Mouse (Mus musculus): ENCODE data around the gene Ptprr. TPM values are rescaled to one million over a fixed set of nuclear protein-coding genes. Genes with fewer than 3 reads are reported as not detected.

The Ptprr gene
- polyA plus RNA-seq, 1 experiment, result 1.6 TPM

DNA sequence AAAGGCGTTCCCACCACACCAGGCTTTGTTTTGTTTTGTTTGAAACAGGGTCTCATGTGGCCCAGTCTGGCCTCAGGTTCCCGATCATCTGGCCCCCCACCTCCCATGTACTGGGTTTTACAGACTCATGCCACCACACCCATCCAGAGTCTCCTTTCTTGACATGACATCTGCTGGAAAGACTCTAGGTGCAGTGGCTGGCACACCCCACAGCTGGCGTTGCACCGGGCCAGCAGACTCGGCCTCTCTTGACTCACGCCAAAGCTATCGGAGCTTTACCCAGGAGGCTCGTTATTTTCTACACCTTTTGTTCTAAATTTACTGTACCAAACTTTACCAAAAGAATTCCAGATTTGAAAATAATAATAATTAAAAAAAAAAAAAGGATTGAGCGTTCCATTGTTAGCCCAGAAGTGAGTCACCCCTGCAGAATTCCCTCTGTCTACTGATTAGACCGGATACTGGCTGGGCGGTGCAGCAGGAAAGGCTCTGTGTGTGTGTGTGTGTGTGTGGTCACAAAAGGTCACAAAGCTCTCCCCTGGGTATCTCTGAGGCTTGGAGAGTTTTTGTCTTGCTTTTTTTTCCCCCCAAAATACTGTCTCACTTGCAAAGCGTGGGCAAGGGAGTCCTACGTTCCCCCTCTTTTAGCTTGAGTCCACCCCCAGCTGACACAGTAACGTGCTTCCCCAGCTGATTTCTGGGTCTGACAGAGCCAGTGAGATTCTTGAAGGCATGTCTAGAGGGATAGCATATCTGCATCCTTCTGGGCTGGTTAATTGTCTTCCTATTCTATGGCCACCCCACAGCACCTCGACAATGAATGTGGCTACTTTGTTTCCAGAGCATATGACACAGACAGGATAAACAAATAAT, 248.8 kb downstream of the Ptprr start:
- 76% methylated on average over 15 of the region's 15 CpGs for WGBS

DNA sequence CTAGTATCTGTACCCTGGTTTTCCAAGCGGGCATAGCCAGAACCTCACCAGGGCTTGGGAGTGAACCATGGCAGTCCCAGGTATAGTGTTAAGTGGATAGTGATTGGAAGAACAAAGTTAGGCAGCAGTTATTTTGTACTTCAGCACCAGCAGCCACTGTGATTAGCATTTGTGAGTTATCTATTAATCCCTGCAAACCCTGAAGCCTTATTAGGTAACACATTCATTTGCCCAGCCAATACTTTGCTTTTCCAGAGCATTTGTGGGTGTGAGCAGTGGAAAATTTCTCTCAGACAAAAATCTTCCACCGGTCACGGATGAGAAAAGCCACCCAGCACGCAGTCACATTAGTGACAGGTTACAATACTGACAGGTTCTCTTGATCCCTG, 249.4 kb downstream of the Ptprr start:
- Histone ChIP-seq H3K27ac (ENCODE audit: control insufficient read depth, insufficient read depth, low read depth, low read length, poor library complexity) (no peak overlapping the region), H3K4me1 (ENCODE audit: control insufficient read depth, insufficient read depth, low read length) (no peaks in the 10 kb centered on the region), H3K4me3 (replicated peaks; ENCODE audit: control insufficient read depth, low read depth, low read length) (no peak overlapping the region)
- TF ChIP-seq CTCF (IDR thresholded peaks at IDR 0.05; ENCODE audit: control insufficient read depth, insufficient read depth, low read length) (no peak), POLR2A (IDR thresholded peaks at IDR 0.05; ENCODE audit: borderline replicate concordance, control insufficient read depth, low read depth, low read length) (no peak)
- WGBS, result 81% methylated on average over 4 of the region's 4 CpGs

More for the DNA sequence above, 248.8 kb downstream of the Ptprr start:
- Histone ChIP-seq H3K4me1 (ENCODE audit: control insufficient read depth, insufficient read depth, low read length) (no peaks in the 10 kb centered on the region), H3K27ac (ENCODE audit: control insufficient read depth, insufficient read depth, low read depth, low read length, poor library complexity) (no peak overlapping the region), H3K4me3 (replicated peaks; ENCODE audit: control insufficient read depth, low read depth, low read length) (no peak overlapping the region)
- no peak for TF ChIP-seq POLR2A (IDR thresholded peaks at IDR 0.05; ENCODE audit: borderline replicate concordance, control insufficient read depth, low read depth, low read length)
- no peak for TF ChIP-seq CTCF (IDR thresholded peaks at IDR 0.05; ENCODE audit: control insufficient read depth, insufficient read depth, low read length)

DNA sequence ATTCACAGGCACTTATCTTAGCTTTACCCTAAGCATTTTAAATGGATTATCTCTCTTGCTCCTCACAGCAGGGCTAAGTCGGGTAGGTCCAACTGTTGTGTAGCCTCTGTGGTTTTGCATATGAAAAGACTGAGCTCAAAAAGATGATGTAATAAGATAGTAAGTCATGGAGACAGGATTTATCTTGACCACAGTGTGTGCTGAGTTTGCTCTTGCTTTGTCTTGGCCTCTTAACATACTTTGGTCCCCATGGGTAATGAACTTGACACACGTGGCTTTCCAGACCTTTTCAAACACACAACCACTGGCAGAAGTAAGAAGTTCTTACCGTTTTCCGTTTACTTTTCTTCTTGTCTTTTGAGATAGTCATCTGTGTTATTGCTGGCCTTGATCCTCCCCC, 250.3 kb downstream of the Ptprr start:
- 58% methylated on average over 4 of the region's 4 CpGs for WGBS
- TF ChIP-seq CTCF (IDR thresholded peaks at IDR 0.05; ENCODE audit: control insufficient read depth, insufficient read depth, low read length) (no peak), POLR2A (IDR thresholded peaks at IDR 0.05; ENCODE audit: borderline replicate concordance, control insufficient read depth, low read depth, low read length) (no peak)
- Histone ChIP-seq H3K4me1 (ENCODE audit: control insufficient read depth, insufficient read depth, low read length) (no peaks in the 10 kb centered on the region), H3K4me3 (replicated peaks; ENCODE audit: control insufficient read depth, low read depth, low read length) (no peak overlapping the region), H3K27ac (ENCODE audit: control insufficient read depth, insufficient read depth, low read depth, low read length, poor library complexity) (no peak overlapping the region)

DNA sequence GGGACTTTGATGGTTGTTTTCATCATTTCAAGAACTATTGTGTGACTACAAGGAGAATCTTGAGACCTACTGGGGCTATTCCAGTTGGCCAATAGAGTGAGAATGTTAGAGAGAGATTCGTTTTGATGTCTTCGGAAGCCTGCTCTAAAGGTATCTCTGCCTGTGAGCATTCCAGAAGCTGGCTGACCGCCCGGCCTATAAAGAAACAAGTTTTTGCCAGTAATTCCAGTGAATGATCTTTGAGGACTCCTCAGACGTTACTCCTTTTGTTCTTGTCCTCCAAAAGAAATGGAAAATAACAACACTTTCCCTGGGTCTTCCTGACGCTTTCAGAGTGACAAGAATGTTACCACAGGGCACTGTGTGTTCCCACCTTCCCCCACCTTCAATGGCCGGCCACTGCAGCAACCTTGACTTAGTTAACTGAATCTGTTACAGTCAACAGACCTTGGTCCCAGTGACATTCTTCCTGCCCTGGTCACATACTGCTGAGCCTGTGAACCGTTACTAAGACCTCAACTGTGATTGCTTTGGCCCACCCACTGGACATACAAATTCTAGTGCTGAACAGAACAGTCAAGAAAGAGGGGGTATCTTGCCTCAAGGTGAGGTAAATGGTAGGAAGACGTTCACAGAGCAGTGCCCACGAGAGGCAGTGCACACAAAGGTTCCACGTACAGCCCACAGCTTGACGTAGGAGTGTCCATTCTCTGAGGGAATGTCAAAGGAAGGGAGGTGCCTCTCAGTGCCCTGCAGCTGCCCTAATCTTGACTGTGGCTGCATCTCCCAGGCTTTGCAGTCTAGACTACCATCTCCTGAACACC, 252.8 kb downstream of the Ptprr start:
- WGBS, result 80% methylated on average over 12 of the region's 12 CpGs
- Histone ChIP-seq H3K4me3 (replicated peaks; ENCODE audit: control insufficient read depth, low read depth, low read length) (no peak overlapping the region), H3K27ac (ENCODE audit: control insufficient read depth, insufficient read depth, low read depth, low read length, poor library complexity) (no peak overlapping the region), H3K4me1 (ENCODE audit: control insufficient read depth, insufficient read depth, low read length) (no peaks in the 10 kb centered on the region)
- no peak for TF ChIP-seq CTCF (IDR thresholded peaks at IDR 0.05; ENCODE audit: control insufficient read depth, insufficient read depth, low read length)

DNA sequence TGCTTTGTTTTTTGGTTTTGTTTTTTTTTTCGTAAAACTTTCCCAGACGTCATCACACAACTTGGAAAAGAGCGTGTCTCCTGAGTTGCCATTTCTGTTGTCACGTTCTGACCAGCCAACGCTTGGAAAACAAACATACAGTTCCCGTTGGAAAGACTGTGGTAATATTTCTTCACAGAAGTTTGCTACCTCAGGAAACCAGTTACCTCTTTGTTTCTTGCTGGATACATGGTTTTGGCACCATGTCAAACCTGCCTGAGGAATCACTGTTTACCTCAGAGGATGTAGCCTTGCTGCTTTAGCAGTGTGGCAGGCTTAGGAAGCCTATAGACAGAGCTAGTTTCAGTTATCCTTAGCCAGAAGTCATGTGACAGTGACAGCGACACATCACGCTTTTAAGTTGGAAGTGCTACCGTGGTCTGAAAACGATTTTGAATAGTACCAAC, 253.5 kb downstream of the Ptprr start:
- no peaks in the 10 kb centered on the region for H3K4me1 ChIP-seq (ENCODE audit: control insufficient read depth, insufficient read depth, low read length)
- TF ChIP-seq POLR2A (IDR thresholded peaks at IDR 0.05; ENCODE audit: borderline replicate concordance, control insufficient read depth, low read depth, low read length) (no peak), CTCF (IDR thresholded peaks at IDR 0.05; ENCODE audit: control insufficient read depth, insufficient read depth, low read length) (no peak)
- WGBS, result 75% methylated on average over 10 of the region's 10 CpGs
- H3K27ac ChIP-seq (ENCODE audit: control insufficient read depth, insufficient read depth, low read depth, low read length, poor library complexity), result no peak overlapping the region
- no peak overlapping the region for H3K4me3 ChIP-seq (replicated peaks; ENCODE audit: control insufficient read depth, low read depth, low read length)

DNA sequence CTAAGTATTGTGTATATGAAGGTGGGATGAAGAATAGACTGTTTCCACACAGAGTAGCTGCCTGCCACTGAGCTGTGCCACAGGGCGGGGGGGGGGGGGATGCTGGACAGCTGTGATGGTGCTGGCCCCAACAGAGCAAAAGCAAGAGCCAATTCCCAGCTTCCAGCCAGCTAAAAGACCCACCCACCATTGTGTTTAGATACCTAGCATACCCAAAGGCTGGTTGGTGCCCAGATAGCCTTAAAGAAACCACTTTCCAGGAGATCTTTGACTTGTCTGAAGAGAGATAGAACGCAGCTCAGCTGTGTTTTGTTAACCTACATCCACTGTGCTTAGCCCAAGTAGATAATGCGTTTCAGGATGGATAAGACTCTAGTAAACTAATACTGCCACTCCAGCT, 254.1 kb downstream of the Ptprr start:
- TF ChIP-seq CTCF (IDR thresholded peaks at IDR 0.05; ENCODE audit: control insufficient read depth, insufficient read depth, low read length), result no peak
- TF ChIP-seq POLR2A (IDR thresholded peaks at IDR 0.05; ENCODE audit: borderline replicate concordance, control insufficient read depth, low read depth, low read length), result no peak
- WGBS, result 81% methylated on average over 3 of the region's 3 CpGs
- no peaks in the 10 kb centered on the region for H3K4me1 ChIP-seq (ENCODE audit: control insufficient read depth, insufficient read depth, low read length)

DNA sequence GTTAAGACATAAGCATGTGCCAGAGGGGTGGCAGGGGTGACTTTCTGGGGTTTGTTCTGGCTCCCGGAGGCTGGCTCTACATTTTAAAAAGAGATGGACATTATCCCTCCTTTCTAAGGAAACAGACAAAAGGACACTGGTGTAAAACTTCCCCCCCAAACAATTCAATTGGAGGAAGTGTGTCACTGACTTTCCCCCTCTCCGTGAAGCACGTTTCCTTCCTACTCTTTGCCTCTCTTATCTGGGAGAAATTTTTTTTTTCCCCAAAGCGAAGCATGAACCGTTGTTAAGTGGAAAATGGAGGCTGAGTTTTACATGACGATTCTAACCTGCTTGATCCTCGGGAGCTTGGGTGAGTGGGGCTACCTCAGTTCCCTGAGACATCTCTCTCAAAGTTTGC, 257.3 kb downstream of the Ptprr start, which contains the start of gene Ptprb:
Gene Ptprb, plus strand, starts transcription at position 244 of the 400 bp plus-strand sequence.
- WGBS, result 5% methylated on average over 7 of the region's 7 CpGs
- H3K4me1 ChIP-seq (ENCODE audit: control insufficient read depth, insufficient read depth, low read length), result no peaks in the 10 kb centered on the region
- no peak within 1 kb of the TSS for H3K27ac ChIP-seq (ENCODE audit: control insufficient read depth, insufficient read depth, low read depth, low read length, poor library complexity)
- TF ChIP-seq POLR2A (IDR thresholded peaks at IDR 0.05; ENCODE audit: borderline replicate concordance, control insufficient read depth, low read depth, low read length) (no peak), CTCF (IDR thresholded peaks at IDR 0.05; ENCODE audit: control insufficient read depth, insufficient read depth, low read length) (no peak)
- H3K4me3 ChIP-seq (replicated peaks; ENCODE audit: control insufficient read depth, low read depth, low read length), result no peak within 1 kb of the TSS

More for the DNA sequence above, 254.1 kb downstream of the Ptprr start:
- Histone ChIP-seq H3K27ac (ENCODE audit: control insufficient read depth, insufficient read depth, low read depth, low read length, poor library complexity) (no peak overlapping the region), H3K4me3 (replicated peaks; ENCODE audit: control insufficient read depth, low read depth, low read length) (no peak overlapping the region)

DNA sequence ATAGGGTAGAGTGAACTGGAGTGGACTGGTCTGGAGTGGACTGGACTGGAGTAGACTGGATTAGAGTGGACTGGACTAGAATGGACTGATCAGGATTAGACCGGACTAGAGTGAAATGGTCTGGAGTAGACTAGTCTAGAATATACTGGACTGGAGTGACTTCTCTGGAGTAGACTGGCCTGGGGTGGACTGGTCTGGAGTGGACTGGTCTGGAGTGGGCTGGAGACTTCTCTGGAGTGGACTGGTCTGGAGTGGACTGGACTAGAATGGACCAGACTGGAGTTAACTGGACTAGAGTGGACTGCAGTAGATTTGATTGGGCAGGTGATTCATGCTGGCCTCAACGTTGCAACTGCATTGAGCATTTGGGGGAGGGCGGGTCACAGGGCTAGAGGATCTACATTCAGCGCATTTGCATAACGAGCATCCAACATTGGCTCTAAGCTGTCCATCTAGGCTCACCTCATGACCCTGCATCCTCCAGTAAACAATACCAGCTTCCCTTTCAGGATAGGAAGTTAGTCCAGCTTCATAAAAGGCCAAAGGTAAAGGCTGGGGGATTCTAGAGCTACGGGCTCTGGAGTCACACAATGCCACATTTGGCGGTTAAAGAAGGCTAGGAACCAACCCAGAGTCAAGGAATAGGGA, 268.8 kb downstream of the Ptprr start:
- TF ChIP-seq CTCF (IDR thresholded peaks at IDR 0.05; ENCODE audit: control insufficient read depth, insufficient read depth, low read length) (no peak), POLR2A (IDR thresholded peaks at IDR 0.05; ENCODE audit: borderline replicate concordance, control insufficient read depth, low read depth, low read length) (no peak)
- H3K4me3 ChIP-seq (replicated peaks; ENCODE audit: control insufficient read depth, low read depth, low read length), result no peak overlapping the region
- WGBS, result 73% methylated on average over 7 of the region's 7 CpGs
- H3K4me1 ChIP-seq (ENCODE audit: control insufficient read depth, insufficient read depth, low read length), result no peaks in the 10 kb centered on the region
- no peak overlapping the region for H3K27ac ChIP-seq (ENCODE audit: control insufficient read depth, insufficient read depth, low read depth, low read length, poor library complexity)
